Mouse (Mus musculus) left cerebral cortex, postnatal 14 days (tissue): ENCODE measurements at regions not wholly inside any gene's neighbourhood (a gene's known extent, or its start where the extent isn't known, plus 50 kb on each side); places are given as distances from the start of the nearest gene placed in this dataset.
A peak's percentile ranks its signal among the peaks of the same experiment; 100 is the strongest.

Source experiments
- DNase-seq, 2 experiments: peaks; one replicate each; pipeline ENCODE4 v3.0.0; 2021 to 2022; ENCODE audit warnings: low spot score in 2 of 2, mixed read lengths in 1 of 2
- intact Hi-C: fragments of 180-260 bp; cut with DNase I; formaldehyde crosslinking; loops from one replicate; pipeline ENCODE4 v1.15.1; 2025

GRCm38 (mm10) chr15:62431150-62431678 is 1413.8 kb downstream of the Gsdmc2 start:
- DNase-seq: no peak
- intact Hi-C loops: no loop called here

GRCm38 (mm10) chr15:62422995-62423394 is 1422.0 kb downstream of the Gsdmc2 start:
- no peak for DNase-seq
- intact Hi-C loops: no loop called here

- intact Hi-C loops: no loop called here
- DNase-seq: peak; percentile 1 to 5
These were observed 1423.7 kb downstream of the Gsdmc2 start for GRCm38 (mm10) chr15:62421073-62421851.

- DNase-seq: no peak
- intact Hi-C loops: no loop called here
These were observed 1428.3 kb downstream of the Gsdmc2 start for GRCm38 (mm10) chr15:62416691-62417090.

GRCm38 (mm10) chr15:62413694-62414093 is 1431.3 kb downstream of the Gsdmc2 start:
- DNase-seq: no peak
- intact Hi-C loops: no loop called here

GRCm38 (mm10) chr15:62402142-62402541 is 1442.8 kb downstream of the Gsdmc2 start:
- intact Hi-C loops: no loop called here
- no peak for DNase-seq

GRCm38 (mm10) chr15:62400984-62401609 is 1443.9 kb downstream of the Gsdmc2 start:
- DNase-seq: no peak
- intact Hi-C loops: no loop called here

GRCm38 (mm10) chr15:62399381-62399780 is 1445.6 kb downstream of the Gsdmc2 start:
- no peak for DNase-seq
- intact Hi-C loops: no loop called here

- intact Hi-C loops: no loop called here
- DNase-seq: no peak
These were observed 1448.0 kb downstream of the Gsdmc2 start for GRCm38 (mm10) chr15:62397009-62397408.

- intact Hi-C loops: no loop called here
- no peak for DNase-seq
These were observed 1449.6 kb downstream of the Gsdmc2 start for GRCm38 (mm10) chr15:62395377-62395776.

GRCm38 (mm10) chr15:62393416-62393815 is 1451.6 kb downstream of the Gsdmc2 start:
- no peak for DNase-seq
- intact Hi-C loops: no loop called here

- intact Hi-C loops: no loop called here
- DNase-seq: no peak
These were observed 1452.1 kb downstream of the Gsdmc2 start for GRCm38 (mm10) chr15:62392839-62393238.

- intact Hi-C loops: no loop called here
- DNase-seq: no peak
These were observed 1452.6 kb downstream of the Gsdmc2 start for GRCm38 (mm10) chr15:62392381-62392780.

GRCm38 (mm10) chr15:62389431-62390105 is 1455.4 kb downstream of the Gsdmc2 start:
- no peak for DNase-seq
- intact Hi-C loops: no loop called here

- intact Hi-C loops: no loop called here
- no peak for DNase-seq
These were observed 1459.4 kb upstream of the A1bg start for GRCm38 (mm10) chr15:62382233-62382632.

- no peak for DNase-seq
- intact Hi-C loops: no loop called here
These were observed 1451.8 kb upstream of the A1bg start for GRCm38 (mm10) chr15:62374641-62375040.

- no peak for DNase-seq
- intact Hi-C loops: no loop called here
These were observed 1438.4 kb upstream of the A1bg start for GRCm38 (mm10) chr15:62361171-62361570.

- intact Hi-C loops: no loop called here
These were observed 1435.8 kb upstream of the A1bg start for GRCm38 (mm10) chr15:62358338-62359239.

GRCm38 (mm10) chr15:62353786-62354185 is 1431.0 kb upstream of the A1bg start:
- DNase-seq: no peak
- intact Hi-C loops: no loop called here

More at GRCm38 (mm10) chr15:62358338-62359239, 1435.8 kb upstream of the A1bg start:
- no peak for DNase-seq
